In genomic region chr9:57017631-57018030, GRCm38 (mm10) we compare ENCODE assay signal across 28 mouse cellular contexts. TPM values are rescaled to one million over a fixed set of nuclear protein-coding genes. Genes with fewer than 3 reads are reported as not detected.
DNase-seq lines count a peak whose midpoint lies in the region; ATAC-seq and TF ChIP-seq lines count a peak whose summit lies in the region.
"Had no signal": no experiment of that assay in that cellular context is flagged by ENCODE, and none has a peak within 500 bp of the region (broad histone marks: within the 10 kb centered on the region; RNA-seq: fewer than 3 reads in every experiment).

No protein-coding gene starts in this region.

- H3K27me3 ChIP-seq in liver, embryonic 16.5 days (ENCODE audit: control insufficient read depth, insufficient read depth, low read depth, low read length), result no peaks in the 10 kb centered on the region
- H3K27me3 ChIP-seq: CH12.LX; embryonic facial prominence, embryonic 15.5 days; forebrain, embryonic 13.5 days; hindbrain, embryonic 12.5 days; intestine, embryonic 15.5 days; Patski had no signal

- H3K4me3 ChIP-seq in liver, embryonic 16.5 days (ENCODE audit: low read depth, low read length), result no peak overlapping the region
- H3K4me3 ChIP-seq in lung, adult 2 months (replicated peaks; ENCODE audit: extremely low read depth, low read depth, low read length), result no peak overlapping the region
- H3K4me3 ChIP-seq: embryonic facial prominence, embryonic 15.5 days; forebrain, embryonic 13.5 days; hindbrain, embryonic 12.5 days; intestine, embryonic 15.5 days had no signal

- H3K9ac ChIP-seq in liver, embryonic 16.5 days (ENCODE audit: low read depth, low read length), result no peak overlapping the region
- H3K9ac ChIP-seq: embryonic facial prominence, embryonic 15.5 days; forebrain, embryonic 13.5 days; hindbrain, embryonic 12.5 days; intestine, embryonic 15.5 days had no signal

- H3K27ac ChIP-seq in liver, embryonic 16.5 days (ENCODE audit: low read length), result no peak overlapping the region
- H3K27ac ChIP-seq: embryonic facial prominence, embryonic 15.5 days; forebrain, embryonic 13.5 days; hindbrain, embryonic 12.5 days; hindbrain, postnatal 0 days; intestine, embryonic 15.5 days had no signal

- ATAC-seq in liver, embryonic 16.5 days (ENCODE audit: low read depth), result peak; percentile 43; the same call in 1 of the 2 replicates
- ATAC-seq: forebrain, embryonic 13.5 days; hindbrain, postnatal 0 days; intestine, embryonic 15.5 days; midbrain, embryonic 16.5 days; Patski had no signal

- H3K4me2 ChIP-seq in liver, embryonic 16.5 days (ENCODE audit: low read depth, low read length), result no peak overlapping the region
- H3K4me2 ChIP-seq: embryonic facial prominence, embryonic 15.5 days; forebrain, embryonic 13.5 days; heart, embryonic 11.5 days; hindbrain, embryonic 12.5 days; intestine, embryonic 15.5 days; midbrain, embryonic 11.5 days had no signal

- DNase-seq in adrenal gland, adult 2 months, result peak; percentile 42
- DNase-seq in adrenal gland, postnatal 10 days, result no peak
- no peak for DNase-seq in liver
- peak; percentile 36 for DNase-seq in lung, postnatal 25 days (ENCODE audit: low spot score)
- no peak for DNase-seq in lung, adult 2 months
- no peak for DNase-seq in left cerebral cortex, postnatal 4 days
- DNase-seq in kidney, adult 9 months, result no peak
- DNase-seq: adrenal gland, postnatal 36 days; cerebellum, adult 18-20 months; cerebellum, postnatal 10 days; gastrocnemius, postnatal 25 days; heart, adult 18-20 months; heart, postnatal 36 days; kidney, adult 8-10 months; kidney, postnatal 10 days; thymus, adult 2 months; thymus, postnatal 36 days had no signal

- H3K9me3 ChIP-seq in liver, embryonic 16.5 days (replicated peaks; ENCODE audit: control insufficient read depth, low read length), result no peaks in the 10 kb centered on the region
- H3K9me3 ChIP-seq: embryonic facial prominence, embryonic 15.5 days; intestine, embryonic 15.5 days had no signal

- H3K4me1 ChIP-seq in liver, embryonic 16.5 days (ENCODE audit: control insufficient read depth, low read depth, low read length), result no peaks in the 10 kb centered on the region
- H3K4me1 ChIP-seq in lung, adult 2 months (ENCODE audit: control insufficient read depth, insufficient read depth, low read length), result peaks cover 10% of the 10 kb centered on the region
- H3K4me1 ChIP-seq: embryonic facial prominence, embryonic 15.5 days; forebrain, embryonic 13.5 days; hindbrain, embryonic 12.5 days; intestine, embryonic 15.5 days had no signal

- TF ChIP-seq CTCF in lung, adult 2 months (IDR thresholded peaks at IDR 0.05; ENCODE audit: insufficient read depth, low read length), result no peak

- intact Hi-C loops in left cerebral cortex, postnatal 4 days (cut with DNase I), result no loop called here

- TF ChIP-seq POLR2A in lung, adult 2 months (IDR thresholded peaks at IDR 0.05; ENCODE audit: borderline replicate concordance, extremely low read depth, low read depth, low read length), result no peak

- peaks cover 3% of the 10 kb centered on the region; the same call in 1 of the 2 replicates for H3K36me3 ChIP-seq in liver, embryonic 16.5 days (ENCODE audit: control insufficient read depth, insufficient read depth)
- H3K36me3 ChIP-seq: intestine, embryonic 15.5 days had no signal

- WGBS in liver, embryonic 16.5 days (ENCODE audit: insufficient replicate concordance), result 77% methylated on average over 1 of the region's 1 CpGs
- 54% methylated on average over 1 of the region's 1 CpGs for WGBS in lung, adult 2 months

RNA-seq across cellular contexts. Expression of gene Ptpn9, which starts 22.9 kb away (rescaled TPM):
- 10 to 100 TPM; 37.2 to 47.6 TPM for total RNA-seq in adrenal gland, adult 2 months (2021)
- polyA plus RNA-seq in adrenal gland, adult 2 months (2012; rRNA removed), result 134 and 145 TPM in 2 replicates
- total RNA-seq in adrenal gland, postnatal 10 days (2021), result 10 to 100 TPM; 39.3 to 41.1 TPM
- polyA plus RNA-seq in liver, embryonic 16.5 days (2015; fragmentation: Nextera tagmentation; extraction: Ambion mirVana), result 2.7 and 3.1 TPM in 2 replicates
- polyA plus RNA-seq in lung, adult 2 months (2012; rRNA removed), result 30.3 and 35.4 TPM in 2 replicates
- 10 to 100 TPM; 39.2 to 41.3 TPM for total RNA-seq in left cerebral cortex, postnatal 4 days (2021)

RNA-seq across cellular contexts. Expression of gene Sin3a, which starts 54.2 kb away (rescaled TPM):
- 10 to 100 TPM; 46.2 to 49.2 TPM for total RNA-seq in adrenal gland, adult 2 months (2021)
- polyA plus RNA-seq in adrenal gland, adult 2 months (2012; rRNA removed), result 71.0 and 101 TPM in 2 replicates
- total RNA-seq in adrenal gland, postnatal 10 days (2021), result 10 to 100 TPM; 53.0 to 59.1 TPM
- polyA plus RNA-seq in liver, embryonic 16.5 days (2015; fragmentation: Nextera tagmentation; extraction: Ambion mirVana), result 13.4 and 14.5 TPM in 2 replicates
- 68.4 and 82.1 TPM in 2 replicates for polyA plus RNA-seq in lung, adult 2 months (2012; rRNA removed)
- total RNA-seq in left cerebral cortex, postnatal 4 days (2021), result 10 to 100 TPM; 42.4 to 45.8 TPM

Comparison
In these comparisons a context has a peak if more than half of its experiments do, and no peak if none do; other contexts are left out.
1. DNase-seq: peak in adrenal gland, adult 2 months (single experiment) and lung, postnatal 25 days (single experiment); none in adrenal gland, postnatal 10 days (single experiment), liver (single experiment), lung, adult 2 months (single experiment), left cerebral cortex, postnatal 4 days (single experiment) and kidney, adult 9 months (single experiment).